Mouse (Mus musculus) heart, embryonic 16.5 days (tissue): ENCODE measurements around the gene Rpp25. TPM values are rescaled to one million over a fixed set of nuclear protein-coding genes. Genes with fewer than 3 reads are reported as not detected.
A peak's percentile ranks its signal among the peaks of the same experiment; 100 is the strongest.

ENCODE experiments used
- ATAC-seq: fragments of 200-750 bp; cut with Nextera tagmentation; replicated peaks from 2 replicates; pipeline ENCODE4 v1.8.0; 2017; ENCODE audit warnings: moderate number of reproducible peaks; ENCODE audit not compliant: insufficient read depth, low FRiP score; ENCODE audit errors: extremely low read depth
- H3K27ac ChIP-seq: fragments of 300-500 bp; sonication (generic); 2 replicates; pipeline ENCODE4 v1.5.1; 2014; ENCODE audit warnings: mild to moderate bottlenecking, low read length, control low read depth, moderate library complexity
- H3K27me3 ChIP-seq: fragments of 300-500 bp; sonication (generic); 2 replicates; pipeline ENCODE4 v1.6.1; 2014; ENCODE audit warnings: low read length, mixed read lengths; ENCODE audit not compliant: control insufficient read depth, insufficient read depth
- H3K36me3 ChIP-seq: fragments of 300-500 bp; sonication (generic); 2 replicates; pipeline ENCODE4 v1.6.1; 2014; ENCODE audit not compliant: control insufficient read depth, insufficient read depth
- H3K4me1 ChIP-seq: fragments of 300-500 bp; sonication (generic); 2 replicates; pipeline ENCODE4 v1.6.1; 2014; ENCODE audit warnings: low read length, mixed read lengths; ENCODE audit not compliant: control insufficient read depth, insufficient read depth
- H3K4me2 ChIP-seq: fragments of 300-500 bp; sonication (generic); 2 replicates; pipeline ENCODE4 v1.6.1; 2014; ENCODE audit warnings: low read depth, mild to moderate bottlenecking, control low read depth, low read length
- H3K4me3 ChIP-seq: fragments of 300-500 bp; sonication (generic); 2 replicates; pipeline ENCODE4 v1.5.1; 2014; ENCODE audit warnings: mild to moderate bottlenecking, control low read depth, low read length
- H3K9ac ChIP-seq: fragments of 300-500 bp; sonication (generic); 2 replicates; pipeline ENCODE4 v1.6.1; 2014; ENCODE audit warnings: low read length, control low read depth
- H3K9me3 ChIP-seq: fragments of 300-500 bp; sonication (generic); replicated peaks from 2 replicates; pipeline ENCODE4 v1.6.1; 2016; ENCODE audit warnings: low read length; ENCODE audit not compliant: control insufficient read depth
- WGBS: fragments of 180-500 bp; shearing (Covaris S2); extraction: QIAGEN DNeasy Blood & Tissue Kit; methylation state at CpG from one replicate; pipeline ENCODE4 v1.1.7; 2014; 5-methylcytosine and 5-hydroxymethylcytosine counted together
- polyA plus RNA-seq: library from polyadenylated mRNA; unstranded; fragments of >200 nt; fragmentation: Nextera tagmentation; extraction: Ambion mirVana; gene quantifications from 2 replicates; pipeline ENCODE4 v1.2.1, GENCODE M21; 2015

The Rpp25 gene
- polyA plus RNA-seq, 1 experiment from 2014 or later = 15.9 TPM

DNA sequence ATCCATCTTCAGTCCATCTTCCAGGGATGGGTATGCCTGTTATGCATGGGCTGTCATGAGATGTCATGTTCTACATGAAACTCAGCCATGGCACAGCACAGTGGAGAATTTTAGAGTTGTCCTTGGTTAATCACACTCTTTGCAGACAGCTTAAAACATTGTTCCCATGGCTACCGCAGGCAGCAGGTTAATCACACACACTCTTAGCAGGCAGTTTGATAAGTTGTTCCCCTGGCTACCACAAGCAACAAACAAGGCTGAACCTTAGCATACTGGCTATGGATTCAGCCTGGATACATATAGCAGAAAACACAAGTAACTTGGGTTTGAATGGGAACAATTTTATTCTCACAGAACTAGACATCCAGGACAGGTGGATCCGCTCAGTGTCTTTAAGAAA is 10.3 kb upstream of the Rpp25 start:
- Histone ChIP-seq H3K9ac (no peak overlapping the region), H3K36me3 (no peaks in the 10 kb centered on the region), H3K4me2 (no peak overlapping the region), H3K9me3 (no peaks in the 10 kb centered on the region), H3K4me1 (0 out of 2 replicates have a peak, but pooled peaks cover 2% of the 10 kb centered on the region), H3K27me3 (no peaks in the 10 kb centered on the region), H3K27ac (no peak overlapping the region), H3K4me3 (no peak overlapping the region)
- WGBS = 70% methylated on average over 2 of the region's 2 CpGs
- no peak for ATAC-seq

DNA sequence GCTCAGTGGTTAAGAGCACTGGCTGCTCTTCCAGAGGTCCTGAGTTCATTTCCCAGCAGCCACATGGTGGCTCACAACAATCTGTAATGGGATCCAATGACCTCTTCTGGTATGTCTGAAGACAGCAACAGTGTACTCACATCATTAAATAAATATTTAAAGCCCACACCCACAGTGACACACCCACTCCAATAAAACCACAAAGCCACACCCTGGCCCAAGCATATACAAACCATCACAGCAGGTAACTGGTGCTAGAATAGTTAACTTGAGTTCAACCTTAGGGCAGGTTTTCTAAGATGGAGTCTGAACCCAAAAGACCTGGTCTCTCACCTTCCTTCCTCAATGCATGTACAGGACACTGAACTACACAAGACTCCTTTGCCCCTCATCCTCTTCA is 8.9 kb upstream of the Rpp25 start:
- H3K36me3 ChIP-seq = no peaks in the 10 kb centered on the region
- ATAC-seq = no peak
- no peaks in the 10 kb centered on the region; the same call in 1 of the 2 replicates for H3K27me3 ChIP-seq
- no peak overlapping the region for H3K4me3 ChIP-seq
- H3K9ac ChIP-seq = no peak overlapping the region
- H3K9me3 ChIP-seq = no peaks in the 10 kb centered on the region
- H3K27ac ChIP-seq = no peak overlapping the region
- 0 out of 2 replicates have a peak, but pooled peaks cover 2% of the 10 kb centered on the region for H3K4me1 ChIP-seq
- no peak overlapping the region for H3K4me2 ChIP-seq

DNA sequence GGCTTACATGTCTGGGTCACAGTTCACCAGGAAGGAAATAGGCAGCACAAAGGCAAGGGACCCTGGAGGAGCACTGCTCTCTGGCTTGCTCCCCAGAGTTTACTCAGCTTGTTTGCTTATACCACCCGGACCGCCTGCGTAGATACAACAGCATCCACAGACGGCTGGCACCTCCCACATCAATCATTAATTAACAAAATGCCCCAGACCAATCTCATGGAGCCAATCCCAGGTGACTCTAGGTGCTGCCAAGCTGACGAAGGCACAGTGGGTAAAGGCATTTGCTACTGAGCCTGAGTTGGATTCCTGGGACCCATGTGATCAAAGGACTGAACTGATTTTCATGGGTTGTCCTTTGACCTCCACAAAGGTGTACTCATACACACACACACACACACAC is 6.6 kb upstream of the Rpp25 start:
- Histone ChIP-seq H3K27me3 (peaks cover 15% of the 10 kb centered on the region), H3K4me1 (peaks cover 2% of the 10 kb centered on the region; the same call in 1 of the 2 replicates), H3K27ac (no peak overlapping the region), H3K9me3 (no peaks in the 10 kb centered on the region), H3K36me3 (no peaks in the 10 kb centered on the region), H3K9ac (no peak overlapping the region), H3K4me2 (no peak overlapping the region), H3K4me3 (no peak overlapping the region)
- ATAC-seq = no peak
- 71% methylated on average over 5 of the region's 5 CpGs for WGBS

DNA sequence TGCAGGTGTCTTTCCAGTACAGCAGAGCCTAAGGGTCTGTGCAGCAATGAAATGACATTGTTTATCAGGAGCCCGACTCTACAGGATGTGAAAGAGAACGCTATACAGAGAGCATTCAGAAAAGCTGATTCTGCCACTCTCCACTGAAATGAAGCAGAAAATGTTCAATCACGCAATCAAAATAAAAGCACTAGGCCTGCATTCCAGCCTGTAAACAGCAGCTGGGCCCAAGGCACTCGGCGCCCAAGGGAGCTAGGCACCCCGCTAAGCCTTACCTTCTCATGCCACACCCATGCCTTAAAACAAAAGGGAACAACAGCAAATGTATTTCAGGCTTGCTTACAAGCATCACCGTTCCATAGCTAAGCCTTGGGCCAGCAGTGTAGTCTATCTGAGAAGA is 5.3 kb upstream of the Rpp25 start:
- H3K36me3 ChIP-seq = no peaks in the 10 kb centered on the region
- peaks cover 15% of the 10 kb centered on the region for H3K4me1 ChIP-seq
- H3K27me3 ChIP-seq = peaks cover 28% of the 10 kb centered on the region
- ATAC-seq = no peak
- H3K27ac ChIP-seq = no peak overlapping the region
- H3K9ac ChIP-seq = no peak overlapping the region
- H3K4me3 ChIP-seq = no peak overlapping the region
- no peaks in the 10 kb centered on the region for H3K9me3 ChIP-seq
- H3K4me2 ChIP-seq = no peak overlapping the region
- WGBS = 60% methylated on average over 7 of the region's 7 CpGs

DNA sequence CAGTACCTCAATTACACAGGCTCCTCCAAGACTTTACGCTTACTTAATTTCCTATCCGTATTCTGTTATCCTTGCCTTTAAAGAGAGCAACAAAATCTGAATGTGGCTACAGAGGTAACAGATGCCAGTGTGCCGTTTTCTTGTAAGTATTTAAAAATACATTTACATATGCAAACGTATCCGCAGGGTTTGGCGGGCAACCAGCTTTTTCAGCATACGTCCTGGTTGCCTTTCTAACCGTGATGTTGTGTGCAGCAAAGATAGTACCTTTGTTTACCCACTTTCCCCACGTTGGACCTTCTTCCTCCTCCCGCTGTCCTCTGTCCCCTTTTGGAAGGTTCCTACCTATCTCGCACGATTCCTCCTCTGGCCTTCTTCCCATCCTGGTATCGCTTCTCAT is 2.4 kb upstream of the Rpp25 start:
- Histone ChIP-seq H3K4me2 (no peak overlapping the region), H3K9ac (no peak overlapping the region), H3K4me3 (no peak overlapping the region), H3K9me3 (no peaks in the 10 kb centered on the region), H3K27me3 (peaks cover 43% of the 10 kb centered on the region), H3K4me1 (peaks cover 42% of the 10 kb centered on the region), H3K36me3 (no peaks in the 10 kb centered on the region), H3K27ac (no peak overlapping the region)
- no peak for ATAC-seq
- 24% methylated on average over 13 of the region's 13 CpGs for WGBS

DNA sequence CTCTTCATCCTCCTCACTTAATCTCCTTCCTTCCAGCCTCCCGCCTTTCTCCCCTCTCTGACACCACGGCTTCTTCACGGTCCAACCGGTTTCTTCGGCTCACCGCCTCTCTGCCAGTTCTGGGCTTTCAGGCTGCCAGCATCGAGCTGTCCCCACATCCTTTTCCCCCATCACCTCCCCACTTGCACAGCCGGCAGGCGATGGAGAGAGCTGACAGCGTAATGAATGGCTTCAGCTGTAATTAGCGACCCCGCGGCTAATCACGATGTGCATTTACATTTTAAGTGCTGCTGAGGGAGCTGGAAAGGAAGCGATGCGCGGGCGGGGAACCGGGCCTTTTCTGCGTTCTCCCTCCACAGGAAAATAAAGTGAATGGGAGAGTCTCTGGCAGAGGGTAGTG is 2.0 kb upstream of the Rpp25 start:
- Histone ChIP-seq H3K27ac (no peak overlapping the region), H3K4me1 (peaks cover 42% of the 10 kb centered on the region), H3K9me3 (no peaks in the 10 kb centered on the region), H3K9ac (no peak overlapping the region), H3K4me2 (peak overlapping the region; percentile 24; the same call in 1 of the 2 replicates), H3K4me3 (no peak overlapping the region), H3K36me3 (no peaks in the 10 kb centered on the region), H3K27me3 (peaks cover 43% of the 10 kb centered on the region)
- ATAC-seq = no peak
- 13% methylated on average over 20 of the region's 20 CpGs for WGBS

DNA sequence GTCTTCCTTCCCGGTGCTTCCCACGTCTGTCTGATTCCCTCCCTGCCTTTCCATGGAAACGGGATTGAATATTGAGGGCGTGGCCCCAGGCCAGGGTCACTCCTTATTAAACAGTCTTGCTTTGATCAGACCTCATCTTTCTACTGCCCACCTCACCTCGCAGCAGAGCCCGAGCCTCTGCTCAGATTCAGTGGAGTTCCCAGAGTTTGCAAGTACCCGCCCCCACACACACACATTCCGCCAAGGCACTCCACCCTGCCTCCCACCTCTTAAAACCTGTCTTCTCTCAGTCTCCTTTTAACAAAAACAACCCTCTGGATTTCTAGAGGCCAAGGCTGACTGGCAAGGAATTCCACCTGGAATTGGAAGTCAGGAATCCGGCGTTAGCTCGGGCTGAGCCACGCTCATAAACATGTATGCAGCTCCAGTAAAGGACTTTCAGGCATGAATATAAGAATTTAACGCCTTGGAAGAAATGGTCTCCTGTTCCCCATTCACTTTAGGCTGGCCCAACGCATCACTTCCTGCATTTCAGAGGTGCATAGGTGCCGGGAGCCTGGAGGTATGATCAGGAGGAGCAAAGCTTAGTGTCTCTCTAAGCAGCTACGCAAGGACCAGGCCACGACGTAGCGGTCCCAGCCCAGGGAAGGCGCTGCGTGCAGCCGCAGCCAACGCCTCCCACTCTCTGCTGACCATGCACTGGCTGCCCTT is 760 bp upstream of the Rpp25 start:
- H3K4me3 ChIP-seq = peak overlapping the region; percentile 62
- peaks cover 42% of the 10 kb centered on the region for H3K4me1 ChIP-seq
- H3K27me3 ChIP-seq = peaks cover 43% of the 10 kb centered on the region
- H3K36me3 ChIP-seq = no peaks in the 10 kb centered on the region
- WGBS = 9% methylated on average over 23 of the region's 23 CpGs
- H3K9me3 ChIP-seq = no peaks in the 10 kb centered on the region
- H3K9ac ChIP-seq = peak overlapping the region; percentile 72
- ATAC-seq = no peak
- H3K27ac ChIP-seq = peak overlapping the region; percentile 18; the same call in 1 of the 2 replicates
- H3K4me2 ChIP-seq = peak overlapping the region; percentile 99

DNA sequence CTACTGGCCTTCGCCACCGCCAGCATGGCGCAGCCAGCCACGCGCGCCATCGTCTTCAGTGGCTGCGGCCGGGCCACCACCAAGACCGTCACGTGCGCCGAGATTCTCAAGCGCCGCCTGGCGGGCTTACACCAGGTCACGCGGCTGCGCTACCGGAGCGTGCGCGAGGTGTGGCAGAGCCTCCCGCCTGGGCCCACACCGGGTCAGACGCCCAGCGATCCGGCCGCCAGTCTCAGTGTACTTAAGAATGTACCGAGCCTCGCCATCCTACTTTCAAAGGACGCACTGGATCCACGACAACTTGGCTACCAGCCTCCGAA is 515 bp downstream of the Rpp25 start:
- peak overlapping the region; percentile 62 for H3K4me3 ChIP-seq
- H3K27me3 ChIP-seq = peaks cover 43% of the 10 kb centered on the region
- no peaks in the 10 kb centered on the region for H3K9me3 ChIP-seq
- H3K36me3 ChIP-seq = no peaks in the 10 kb centered on the region
- peaks cover 42% of the 10 kb centered on the region for H3K4me1 ChIP-seq
- no peak overlapping the region for H3K27ac ChIP-seq
- 1% methylated on average over 34 of the region's 34 CpGs for WGBS
- peak overlapping the region; percentile 99 for H3K4me2 ChIP-seq
- peak overlapping the region; percentile 72 for H3K9ac ChIP-seq
- 0 out of 2 replicates have a peak, but pooled peaks have one; percentile 34 for ATAC-seq

DNA sequence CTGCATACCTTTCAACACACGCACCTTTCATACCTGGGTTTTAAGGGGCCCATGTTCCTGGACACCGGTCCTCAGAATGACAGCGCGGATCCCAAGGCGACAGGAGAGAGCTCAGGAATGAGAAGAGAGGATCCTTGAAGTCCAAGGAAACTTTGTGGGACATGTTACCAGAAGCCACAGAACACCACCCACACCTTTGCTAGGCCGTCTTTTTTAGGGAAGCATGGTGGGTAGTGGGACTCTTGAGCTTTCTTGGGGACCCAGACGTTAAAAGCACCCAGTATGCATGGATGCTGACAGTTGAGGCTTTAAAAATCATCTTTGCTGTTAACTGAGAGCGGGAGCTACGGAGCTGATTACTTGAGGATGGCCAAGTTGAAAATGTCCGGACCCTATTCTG is 1.1 kb downstream of the Rpp25 start:
- Histone ChIP-seq H3K9me3 (no peaks in the 10 kb centered on the region), H3K4me2 (peak overlapping the region; percentile 99), H3K4me3 (peak overlapping the region; percentile 10; the same call in 1 of the 2 replicates), H3K27ac (peak overlapping the region; percentile 82), H3K9ac (peak overlapping the region; percentile 49), H3K27me3 (peaks cover 43% of the 10 kb centered on the region), H3K4me1 (peaks cover 42% of the 10 kb centered on the region), H3K36me3 (no peaks in the 10 kb centered on the region)
- 55% methylated on average over 10 of the region's 10 CpGs for WGBS
- no peak for ATAC-seq
